Mouse (Mus musculus) CH12.LX (cell line): Measurements from ENCODE around the gene Trex2. TPM values are rescaled to one million over a fixed set of nuclear protein-coding genes. Genes with fewer than 3 reads are reported as not detected.

Experiments
- DNase-seq: peaks from one replicate; pipeline ENCODE4 v3.0.0-alpha.2; 2013; ENCODE audit errors: extremely low read depth
- H3K27ac ChIP-seq: 2 replicates; pipeline ENCODE4 v1.5.1; 2012; ENCODE audit warnings: low read depth, mild to moderate bottlenecking, control low read depth, moderate library complexity; ENCODE audit not compliant: insufficient read depth
- H3K27me3 ChIP-seq: replicated peaks from 2 replicates; pipeline ENCODE3; 2012; ENCODE audit warnings: inconsistent platforms
- H3K36me3 ChIP-seq, 2 experiments: replicated peaks in 1 of 2; 2 replicates each; pipeline versions ENCODE3 to v1.6.1; 2012; ENCODE audit warnings: inconsistent platforms in 1 of 2, low read length in 1 of 2, mild to moderate bottlenecking in 1 of 2, mixed read lengths in 1 of 2, moderate library complexity in 1 of 2; ENCODE audit not compliant: control insufficient read depth in 1 of 2, insufficient read depth in 1 of 2
- H3K4me1 ChIP-seq, 2 experiments: 2 replicates each; pipeline ENCODE4 v1.6.1; 2012; ENCODE audit warnings: inconsistent platforms in 1 of 2, moderate library complexity in 1 of 2; ENCODE audit not compliant: insufficient read depth in 2 of 2, control insufficient read depth in 1 of 2
- H3K4me2 ChIP-seq: 2 replicates; pipeline ENCODE4 v1.6.1; 2012; ENCODE audit warnings: low read depth, mild to moderate bottlenecking, control low read depth; ENCODE audit not compliant: poor library complexity, insufficient read depth, severe bottlenecking
- H3K4me3 ChIP-seq, 3 experiments: fragments of 150-350 bp in 1 of 3; sonication (generic) in 1 of 3; replicated peaks in 1 of 3; 2 replicates each; pipeline versions ENCODE3 to v1.5.1; 2011 to 2012; ENCODE audit warnings: low read depth in 2 of 3, low read length in 2 of 3, mild to moderate bottlenecking in 2 of 3, moderate library complexity in 2 of 3, control low read depth in 1 of 3, improper control_type of control experiment in 1 of 3, inconsistent platforms in 1 of 3, mixed read lengths in 1 of 3; ENCODE audit not compliant: poor library complexity in 1 of 3
- H3K79me2 ChIP-seq: replicated peaks from 2 replicates; pipeline ENCODE4 v1.6.1; 2012; ENCODE audit warnings: mild to moderate bottlenecking, moderate library complexity; ENCODE audit not compliant: control insufficient read depth, poor library complexity, insufficient read depth, severe bottlenecking; ENCODE audit errors: extremely low read depth
- H3K9ac ChIP-seq: 2 replicates; pipeline ENCODE4 v1.6.1; 2012; ENCODE audit warnings: low read depth, mild to moderate bottlenecking, control low read depth, moderate library complexity; ENCODE audit not compliant: insufficient read depth
- H3K9me3 ChIP-seq: replicated peaks from 2 replicates; pipeline ENCODE3; 2012; ENCODE audit warnings: low read length, inconsistent platforms, mixed read lengths
- CHD2 ChIP-seq: IDR thresholded peaks from 2 replicates; pipeline ENCODE4 v1.6.1; 2011; ENCODE audit warnings: low read length, improper control_type of control experiment
- CTCF ChIP-seq, 2 experiments: IDR thresholded peaks in 1 of 2; conservative IDR thresholded peaks in 1 of 2; 2 replicates each; pipeline ENCODE4 v1.5.1; 2011 to 2012; ENCODE audit warnings: low read depth in 2 of 2, low read length in 2 of 2, improper control_type of control experiment in 1 of 2, inconsistent platforms in 1 of 2, mild to moderate bottlenecking in 1 of 2, moderate library complexity in 1 of 2
- ELF1 ChIP-seq: IDR thresholded peaks from 2 replicates; pipeline ENCODE4 v1.6.1; 2014; ENCODE audit warnings: low read depth, mild to moderate bottlenecking, inconsistent platforms, low read length, improper control_type of control experiment
- EP300 ChIP-seq: IDR thresholded peaks from 2 replicates; pipeline ENCODE4 v1.6.1; 2011; ENCODE audit warnings: low read length, improper control_type of control experiment
- ETS1 ChIP-seq: conservative IDR thresholded peaks from 2 replicates; pipeline ENCODE4 v1.6.1; 2012; ENCODE audit warnings: low read depth, mild to moderate bottlenecking, inconsistent platforms, low read length, improper control_type of control experiment, moderate library complexity
- GABPA ChIP-seq: IDR thresholded peaks from 2 replicates; pipeline ENCODE4 v1.6.1; 2012; ENCODE audit warnings: low read depth, low read length, improper control_type of control experiment, inconsistent platforms; ENCODE audit not compliant: insufficient replicate concordance
- JUN ChIP-seq: IDR thresholded peaks from 2 replicates; pipeline ENCODE4 v1.6.1; 2011; ENCODE audit warnings: low read depth, mild to moderate bottlenecking, low read length, improper control_type of control experiment, moderate library complexity; ENCODE audit not compliant: insufficient read depth
- JUND ChIP-seq: conservative IDR thresholded peaks from 2 replicates; pipeline ENCODE4 v1.6.1; 2011; ENCODE audit warnings: low read depth, low read length, improper control_type of control experiment
- MAFK ChIP-seq: IDR thresholded peaks from 2 replicates; pipeline ENCODE4 v1.6.1; 2011; ENCODE audit warnings: low read length, improper control_type of control experiment; ENCODE audit not compliant: insufficient replicate concordance
- MEF2A ChIP-seq: IDR thresholded peaks from 2 replicates; pipeline ENCODE4 v1.6.1; 2014; ENCODE audit warnings: low read depth, mild to moderate bottlenecking, inconsistent platforms, low read length, improper control_type of control experiment, borderline replicate concordance
- MXI1 ChIP-seq: IDR thresholded peaks from 2 replicates; pipeline ENCODE4 v1.6.1; 2011; ENCODE audit warnings: mild to moderate bottlenecking, low read depth, low read length, improper control_type of control experiment
- NELFE ChIP-seq: IDR thresholded peaks from 2 replicates; pipeline ENCODE4 v1.6.1; 2011; ENCODE audit warnings: low read depth, low read length, improper control_type of control experiment
- PAX5 ChIP-seq: IDR thresholded peaks from 2 replicates; pipeline ENCODE4 v1.6.1; 2012; ENCODE audit warnings: low read length, inconsistent platforms, mixed read lengths
- POLR2AphosphoS2 ChIP-seq: IDR thresholded peaks from 2 replicates; pipeline ENCODE4 v1.6.1; 2011; ENCODE audit warnings: low read depth, low read length, improper control_type of control experiment
- RAD21 ChIP-seq: IDR thresholded peaks from 2 replicates; pipeline ENCODE4 v1.6.1; 2011; ENCODE audit warnings: low read depth, mild to moderate bottlenecking, low read length, improper control_type of control experiment, moderate library complexity
- SMC3 ChIP-seq: IDR thresholded peaks from 2 replicates; pipeline ENCODE4 v1.6.1; 2011; ENCODE audit warnings: low read depth, low read length, improper control_type of control experiment
- USF1 ChIP-seq: IDR thresholded peaks from 2 replicates; pipeline ENCODE4 v1.6.1; 2014; ENCODE audit warnings: low read depth, mild to moderate bottlenecking, inconsistent platforms, low read length, improper control_type of control experiment
- ZC3H11A ChIP-seq: IDR thresholded peaks from 2 replicates; pipeline ENCODE4 v1.6.1; 2012; ENCODE audit warnings: low read depth, mild to moderate bottlenecking, inconsistent platforms, low read length, improper control_type of control experiment
- ZMIZ1 ChIP-seq: IDR thresholded peaks from 2 replicates; pipeline ENCODE4 v1.6.1; 2012; ENCODE audit warnings: low read depth, mild to moderate bottlenecking, inconsistent platforms, low read length, improper control_type of control experiment
- ZNF384 ChIP-seq: IDR thresholded peaks from 2 replicates; pipeline ENCODE4 v1.6.1; 2012; ENCODE audit warnings: low read depth, low read length, improper control_type of control experiment, inconsistent platforms
- dilution Hi-C: fragments of 300-500 bp; cut with MboI; formaldehyde crosslinking; loops from 2 replicates; pipeline ENCODE4 v1.14.3; 2020; ENCODE audit warnings: low sequenced_read_pairs; ENCODE audit not compliant: extremely low pct_unique_long_range_greater_than_20kb, extremely low pct_ligation_motif_present
- in situ Hi-C: fragments of 300-500 bp; cut with MboI; formaldehyde crosslinking; loops from 3 replicates; pipeline ENCODE4 v1.14.3; 2019; ENCODE audit warnings: low sequenced_read_pairs, low pct_ligation_motif_present, low pct_unique_long_range_greater_than_20kb, mixed read lengths
- polyA plus RNA-seq: library from polyadenylated mRNA; unstranded; fragments of >175 nt; gene quantifications from 2 replicates; pipeline ENCODE4 v1.2.1, GENCODE M21; 2012; ENCODE audit warnings: low read depth; ENCODE audit not compliant: insufficient read length
- total RNA-seq, 2 experiments: library from RNA; depleted of rRNA; stranded (reverse); fragments of 300-350 nt in 1 of 2; fragments of >200 nt in 1 of 2; gene quantifications; 2 replicates each; pipeline ENCODE4 v1.2.3; 2012 to 2014

Trex2 gene
- total and polyA plus RNA-seq, 3 experiments, result not detected

DNA sequence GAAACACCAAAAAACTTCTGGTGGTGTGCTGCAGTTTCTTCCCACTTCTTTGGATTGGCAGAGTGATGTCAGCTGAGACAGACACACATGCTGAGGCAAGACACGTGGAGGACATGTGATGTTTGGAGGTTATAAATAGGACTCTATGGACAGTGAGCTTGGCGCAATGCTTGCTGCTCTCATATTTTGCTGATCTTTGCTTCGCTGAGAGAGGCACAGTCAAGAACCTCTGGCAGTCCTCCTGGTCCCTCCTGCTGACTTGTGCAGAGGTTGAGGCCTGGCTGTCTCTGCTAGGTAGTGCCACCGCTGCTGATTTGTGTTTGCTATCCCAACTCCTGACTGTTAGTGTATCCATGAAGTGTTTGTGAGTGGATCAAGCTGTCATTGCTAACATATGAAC lies 43.7 kb downstream of the Trex2 start:
- Histone ChIP-seq H3K9me3 (no peaks in the 10 kb centered on the region), H3K27me3 (no peaks in the 10 kb centered on the region), H3K27ac (no peak overlapping the region), H3K4me2 (no peak overlapping the region), H3K9ac (no peak overlapping the region), H3K79me2 (no peaks in the 10 kb centered on the region), H3K4me3 (no peak overlapping the region), H3K36me3 (no peaks in the 10 kb centered on the region), H3K4me1 (no peaks in the 10 kb centered on the region)
- no peak for DNase-seq
- in situ Hi-C loops, result no loop called here
- dilution Hi-C loops, result no loop called here
- TF ChIP-seq EP300, result no peak
- no peak for TF ChIP-seq ELF1

GRCm38 (mm10) chrX:73384924-73385323 lies 50.2 kb downstream of the Trex2 start:
- no peaks in the 10 kb centered on the region for H3K27me3 ChIP-seq
- no peak overlapping the region for H3K4me2 ChIP-seq
- no peak overlapping the region for H3K9ac ChIP-seq
- H3K9me3 ChIP-seq, result no peaks in the 10 kb centered on the region
- in situ Hi-C loops, result no loop called here
- H3K36me3 ChIP-seq, result no peaks in the 10 kb centered on the region
- TF ChIP-seq MEF2A (no peak), JUN (no peak), JUND (no peak), CTCF (conservative IDR thresholded peaks at IDR 0.05 in 1 of 2, IDR thresholded peaks at IDR 0.05 in 1 of 2; ENCODE audit: low read depth in 2 of 2, low read length in 2 of 2) (no peak), NELFE (no peak), GABPA (no peak), SMC3 (no peak), ZMIZ1 (no peak), POLR2AphosphoS2 (no peak), EP300 (no peak), MXI1 (no peak), MAFK (no peak), PAX5 (no peak), RAD21 (no peak), CHD2 (no peak), ZNF384 (no peak), ZC3H11A (no peak), ETS1 (no peak), USF1 (no peak)
- no peaks in the 10 kb centered on the region for H3K79me2 ChIP-seq
- no peaks in the 10 kb centered on the region for H3K4me1 ChIP-seq
- H3K4me3 ChIP-seq, result no peak overlapping the region
- dilution Hi-C loops, result no loop called here
- DNase-seq, result no peak
- H3K27ac ChIP-seq, result no peak overlapping the region
